Mouse (Mus musculus): ENCODE results near the gene Lrrc34. TPM values are rescaled to one million over a fixed set of nuclear protein-coding genes. Genes with fewer than 3 reads are reported as not detected.
A peak's percentile ranks its signal among the peaks of the same experiment; 100 is the strongest.

Lrrc34 gene
- polyA plus RNA-seq (2012; rRNA removed) = 0.34 and 0.79 TPM in 2 replicates

GRCm38 (mm10) chr3:30647440-30648090 is at the start of gene Lrrc34:
Gene Lrrc34, minus strand, starts transcription at chr3:30647869.
- peaks cover 10% of the 10 kb centered on the region for H3K4me1 ChIP-seq (ENCODE audit: control insufficient read depth, insufficient read depth, low read length)
- TF ChIP-seq POLR2A (IDR thresholded peaks at IDR 0.05; ENCODE audit: borderline replicate concordance, extremely low read depth, low read depth, low read length) (no peak; the same call in 1 of the 2 replicates), CTCF (IDR thresholded peaks at IDR 0.05; ENCODE audit: insufficient read depth, low read length) (no peak)
- peak; percentile 10 for DNase-seq
- peak within 1 kb of the TSS; percentile 9 for H3K4me3 ChIP-seq (replicated peaks; ENCODE audit: extremely low read depth, low read depth, low read length)
- 9% methylated on average over 25 of the region's 25 CpGs for WGBS

GRCm38 (mm10) chr3:30696346-30696745 is 48.7 kb upstream of the Lrrc34 start:
- no peak overlapping the region for H3K4me3 ChIP-seq (replicated peaks; ENCODE audit: extremely low read depth, low read depth, low read length)
- peak; percentile 55 for DNase-seq
- WGBS = 9% methylated on average over 2 of the region's 2 CpGs
- no peak for TF ChIP-seq POLR2A (IDR thresholded peaks at IDR 0.05; ENCODE audit: borderline replicate concordance, extremely low read depth, low read depth, low read length)
- peak; percentile 65 for TF ChIP-seq CTCF (IDR thresholded peaks at IDR 0.05; ENCODE audit: insufficient read depth, low read length)
- H3K4me1 ChIP-seq (ENCODE audit: control insufficient read depth, insufficient read depth, low read length) = no peaks in the 10 kb centered on the region

- no peak overlapping the region for H3K4me3 ChIP-seq (replicated peaks; ENCODE audit: extremely low read depth, low read depth, low read length)
- TF ChIP-seq POLR2A (IDR thresholded peaks at IDR 0.05; ENCODE audit: borderline replicate concordance, extremely low read depth, low read depth, low read length) = no peak
- no peak for TF ChIP-seq CTCF (IDR thresholded peaks at IDR 0.05; ENCODE audit: insufficient read depth, low read length)
- WGBS = 99% methylated on average over 2 of the region's 2 CpGs
- no peak for DNase-seq
- no peaks in the 10 kb centered on the region for H3K4me1 ChIP-seq (ENCODE audit: control insufficient read depth, insufficient read depth, low read length)
These were observed 48.0 kb upstream of the Lrrc34 start for GRCm38 (mm10) chr3:30695661-30696060.

GRCm38 (mm10) chr3:30690976-30691375 is 43.3 kb upstream of the Lrrc34 start:
- no peak for DNase-seq

GRCm38 (mm10) chr3:30687216-30687615 is 39.5 kb upstream of the Lrrc34 start:
- no peak for DNase-seq
- 64% methylated on average over 3 of the region's 3 CpGs for WGBS
- TF ChIP-seq CTCF (IDR thresholded peaks at IDR 0.05; ENCODE audit: insufficient read depth, low read length) (no peak), POLR2A (IDR thresholded peaks at IDR 0.05; ENCODE audit: borderline replicate concordance, extremely low read depth, low read depth, low read length) (no peak)

More at GRCm38 (mm10) chr3:30690976-30691375, 43.3 kb upstream of the Lrrc34 start:
- no peaks in the 10 kb centered on the region for H3K4me1 ChIP-seq (ENCODE audit: control insufficient read depth, insufficient read depth, low read length)
- 36% methylated on average over 7 of the region's 7 CpGs for WGBS
- TF ChIP-seq POLR2A (IDR thresholded peaks at IDR 0.05; ENCODE audit: borderline replicate concordance, extremely low read depth, low read depth, low read length) = no peak
- no peak for TF ChIP-seq CTCF (IDR thresholded peaks at IDR 0.05; ENCODE audit: insufficient read depth, low read length)
- no peak overlapping the region for H3K4me3 ChIP-seq (replicated peaks; ENCODE audit: extremely low read depth, low read depth, low read length)

GRCm38 (mm10) chr3:30683190-30683589 is 35.5 kb upstream of the Lrrc34 start:
- H3K4me3 ChIP-seq (replicated peaks; ENCODE audit: extremely low read depth, low read depth, low read length) = no peak overlapping the region
- 66% methylated on average over 6 of the region's 6 CpGs for WGBS
- no peak for TF ChIP-seq POLR2A (IDR thresholded peaks at IDR 0.05; ENCODE audit: borderline replicate concordance, extremely low read depth, low read depth, low read length)
- no peak for DNase-seq
- no peaks in the 10 kb centered on the region for H3K4me1 ChIP-seq (ENCODE audit: control insufficient read depth, insufficient read depth, low read length)

More at GRCm38 (mm10) chr3:30687216-30687615, 39.5 kb upstream of the Lrrc34 start:
- Histone ChIP-seq H3K4me1 (ENCODE audit: control insufficient read depth, insufficient read depth, low read length) (no peaks in the 10 kb centered on the region), H3K4me3 (replicated peaks; ENCODE audit: extremely low read depth, low read depth, low read length) (no peak overlapping the region)

- TF ChIP-seq CTCF (IDR thresholded peaks at IDR 0.05; ENCODE audit: insufficient read depth, low read length) = no peak
- no peak for TF ChIP-seq POLR2A (IDR thresholded peaks at IDR 0.05; ENCODE audit: borderline replicate concordance, extremely low read depth, low read depth, low read length)
- WGBS = 75% methylated on average over 9 of the region's 9 CpGs
- H3K4me3 ChIP-seq (replicated peaks; ENCODE audit: extremely low read depth, low read depth, low read length) = no peak overlapping the region
These were observed 10.8 kb upstream of the Lrrc34 start for GRCm38 (mm10) chr3:30658486-30658885.

GRCm38 (mm10) chr3:30655937-30656336 is 8.3 kb upstream of the Lrrc34 start:
- TF ChIP-seq CTCF (IDR thresholded peaks at IDR 0.05; ENCODE audit: insufficient read depth, low read length) (no peak), POLR2A (IDR thresholded peaks at IDR 0.05; ENCODE audit: borderline replicate concordance, extremely low read depth, low read depth, low read length) (no peak)
- 72% methylated on average over 5 of the region's 5 CpGs for WGBS
- DNase-seq = no peak
- H3K4me3 ChIP-seq (replicated peaks; ENCODE audit: extremely low read depth, low read depth, low read length) = no peak overlapping the region
- H3K4me1 ChIP-seq (ENCODE audit: control insufficient read depth, insufficient read depth, low read length) = peaks cover 2% of the 10 kb centered on the region; the same call in 1 of the 2 replicates

More at GRCm38 (mm10) chr3:30658486-30658885, 10.8 kb upstream of the Lrrc34 start:
- DNase-seq = no peak
- H3K4me1 ChIP-seq (ENCODE audit: control insufficient read depth, insufficient read depth, low read length) = no peaks in the 10 kb centered on the region

GRCm38 (mm10) chr3:30650062-30650841 is 2.6 kb upstream of the Lrrc34 start:
- peak; percentile 10 for DNase-seq
- 2% methylated on average over 41 of the region's 41 CpGs for WGBS
- peak overlapping the region; percentile 11 for H3K4me3 ChIP-seq (replicated peaks; ENCODE audit: extremely low read depth, low read depth, low read length)
- TF ChIP-seq POLR2A (IDR thresholded peaks at IDR 0.05; ENCODE audit: borderline replicate concordance, extremely low read depth, low read depth, low read length) (no peak), CTCF (IDR thresholded peaks at IDR 0.05; ENCODE audit: insufficient read depth, low read length) (no peak)
- peaks cover 10% of the 10 kb centered on the region for H3K4me1 ChIP-seq (ENCODE audit: control insufficient read depth, insufficient read depth, low read length)
